Mouse (Mus musculus): Measurements from ENCODE around the gene Pak2.

Pak2 gene

DNA sequence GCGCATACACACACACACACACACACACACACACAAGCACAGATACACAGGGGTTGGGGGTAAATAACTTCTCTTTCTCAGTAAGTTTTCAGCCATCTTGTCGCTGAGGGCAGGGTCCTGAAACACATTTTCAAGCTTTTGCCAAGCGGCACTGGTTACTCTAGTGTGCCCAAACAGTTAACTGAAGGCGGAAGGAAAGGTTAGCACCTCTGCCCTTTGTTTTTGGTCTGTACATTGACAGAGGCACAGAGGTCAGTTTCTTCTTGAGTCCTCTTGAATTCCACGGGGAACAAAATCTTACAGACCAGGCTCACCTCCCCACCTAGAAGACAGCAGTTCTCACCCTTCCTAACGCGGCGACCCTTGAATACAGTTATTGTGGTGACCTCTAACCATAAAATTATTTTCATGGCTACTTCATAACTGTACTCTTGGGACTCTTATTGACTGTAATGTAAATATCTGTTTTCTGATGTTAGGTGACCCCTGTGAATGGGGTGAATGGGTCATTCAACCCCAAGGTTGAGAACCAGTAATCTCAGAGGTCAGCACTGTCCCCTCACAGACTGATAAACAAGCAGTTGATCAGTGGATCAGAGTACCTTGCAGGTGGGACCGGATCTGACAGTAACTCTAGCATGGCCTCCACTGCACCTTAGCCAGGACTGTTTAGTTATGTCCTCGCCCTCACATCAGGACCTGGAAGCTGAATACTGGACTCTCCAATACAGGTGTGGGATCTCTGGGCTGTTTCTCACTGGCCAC lies 70.4 kb downstream of the Pak2 start:
- in situ Hi-C loops (cut with MboI, MseI): no loop called here

DNA sequence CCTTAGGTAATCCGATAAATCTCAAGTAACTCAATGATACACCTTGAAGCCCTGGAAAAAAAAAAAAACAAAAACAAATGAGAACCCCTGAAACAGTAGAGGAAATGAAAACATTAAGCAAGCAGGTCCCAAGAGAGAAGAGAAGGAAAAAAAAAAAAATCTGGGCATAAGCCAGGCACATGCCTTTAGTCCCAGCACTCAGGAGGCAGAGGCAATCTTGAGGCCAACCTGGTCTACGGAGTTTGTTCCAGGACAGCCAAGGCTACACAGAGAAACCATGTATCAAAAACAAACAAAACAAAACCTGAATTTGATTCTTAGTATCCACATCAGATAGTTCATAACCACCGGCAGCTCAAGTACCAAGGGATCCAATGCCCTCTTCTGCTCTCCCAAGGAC lies 74.4 kb downstream of the Pak2 start:
- in situ Hi-C loops (cut with MboI, MseI): no loop called here

DNA sequence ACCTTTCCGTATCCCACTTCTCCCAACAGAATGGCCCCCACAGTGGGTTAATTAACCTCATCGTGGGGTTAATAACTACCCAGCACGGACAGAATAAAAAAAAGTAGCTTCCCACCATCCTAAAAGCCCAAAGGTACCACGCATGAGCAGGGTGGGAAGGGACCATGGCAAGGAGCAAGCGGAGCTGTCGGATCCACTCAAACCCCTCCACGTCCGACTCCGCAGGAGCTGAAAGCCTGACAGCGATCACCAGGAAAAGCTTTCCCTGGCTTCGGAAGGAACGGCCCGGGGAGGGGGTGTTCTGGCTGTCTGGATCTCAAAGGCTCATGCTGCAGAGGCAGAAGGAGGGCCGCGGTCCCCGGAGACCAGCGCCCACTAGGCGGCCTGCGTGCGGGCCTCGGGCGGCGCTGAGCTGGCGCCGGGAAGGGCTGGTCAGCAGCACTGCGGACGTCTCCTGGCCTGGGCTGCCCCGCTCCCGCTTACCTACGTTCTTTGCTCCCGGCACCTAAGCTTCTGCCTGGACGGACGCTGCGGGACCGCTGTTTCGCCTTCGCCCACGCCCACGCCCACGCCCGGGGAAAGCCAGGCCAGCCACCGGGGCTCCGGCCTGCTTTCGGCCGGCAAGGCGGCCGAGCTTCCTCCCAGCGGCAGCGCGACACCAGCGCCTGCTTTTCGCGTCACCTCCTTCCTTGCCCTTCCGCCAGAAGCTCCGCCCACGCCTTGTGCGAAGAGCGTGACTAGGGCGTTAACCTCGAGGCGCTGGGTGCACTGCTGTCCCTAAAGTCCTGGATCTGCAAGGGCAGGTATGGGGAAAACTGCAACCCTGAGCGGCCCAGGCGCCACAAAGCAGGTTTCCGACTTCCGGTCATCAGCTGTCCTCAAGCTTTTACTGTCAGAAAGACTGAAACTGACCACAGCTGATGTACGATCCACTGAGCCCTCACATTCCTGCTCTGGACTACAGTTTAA lies 76.3 kb downstream of the Pak2 start, which contains the start of gene Senp5:
Gene Senp5, minus strand, starts transcription at position 779 of the 969 bp plus-strand sequence.
- in situ Hi-C loops (cut with MboI, MseI): no loop called here

DNA sequence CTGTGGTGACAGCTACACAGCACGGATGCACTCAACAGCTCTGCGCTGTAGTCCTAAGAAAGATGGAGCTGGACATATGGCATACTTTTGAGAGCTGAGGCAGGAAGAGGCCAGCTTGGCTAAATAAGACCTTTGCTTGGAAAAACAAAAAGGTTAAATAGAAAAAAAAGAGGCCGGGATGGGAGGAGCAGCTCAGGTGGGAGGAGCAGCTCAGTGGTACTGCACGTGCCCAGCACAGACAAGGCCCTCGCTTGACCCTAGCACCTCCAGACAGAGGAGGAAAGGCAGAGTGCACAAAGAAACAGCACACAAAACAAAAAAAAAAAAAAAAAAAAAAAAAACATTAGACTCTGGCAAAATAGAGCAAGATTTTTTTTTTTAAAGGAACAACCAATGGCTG lies 82.8 kb downstream of the Pak2 start:
- in situ Hi-C loops (cut with MboI, MseI): no loop called here

DNA sequence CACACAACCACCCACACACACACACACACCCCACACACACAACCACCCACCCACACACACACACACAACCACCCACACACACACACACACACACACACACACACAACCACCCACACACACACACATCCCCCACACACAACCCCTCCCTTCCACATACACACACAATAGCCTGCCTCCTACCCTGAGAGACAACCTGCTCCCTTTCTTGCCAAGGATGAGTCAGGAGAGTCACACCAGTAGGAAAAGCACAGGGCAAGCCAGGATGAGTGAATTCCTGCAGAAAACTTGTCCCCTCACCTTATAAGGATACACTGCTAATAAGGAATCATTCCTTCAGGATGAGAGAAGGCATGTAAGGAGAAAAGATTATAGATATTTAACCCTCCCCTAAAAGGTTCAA lies 85.2 kb downstream of the Pak2 start:
- in situ Hi-C loops (cut with MboI, MseI): no loop called here

DNA sequence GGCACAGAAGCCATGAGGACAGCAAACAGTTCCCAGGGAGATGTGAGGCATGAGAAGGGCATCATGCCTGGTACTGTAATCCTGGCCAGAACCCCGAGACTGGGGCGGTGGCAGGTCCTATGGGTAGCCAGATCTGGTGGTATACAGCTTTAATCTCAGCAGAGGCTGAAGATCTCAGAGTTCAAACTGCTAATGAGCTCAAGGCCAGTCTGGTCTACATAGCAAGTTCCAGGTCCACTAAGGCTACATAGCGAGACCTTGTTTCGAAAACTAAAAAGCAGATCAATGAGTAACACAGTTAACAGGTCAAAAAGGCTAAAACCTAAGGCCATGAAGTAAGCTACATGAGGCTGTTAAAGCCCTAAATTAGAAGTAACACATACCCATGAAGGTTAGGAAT lies 85.9 kb downstream of the Pak2 start:
- in situ Hi-C loops (cut with MboI, MseI): no loop called here

DNA sequence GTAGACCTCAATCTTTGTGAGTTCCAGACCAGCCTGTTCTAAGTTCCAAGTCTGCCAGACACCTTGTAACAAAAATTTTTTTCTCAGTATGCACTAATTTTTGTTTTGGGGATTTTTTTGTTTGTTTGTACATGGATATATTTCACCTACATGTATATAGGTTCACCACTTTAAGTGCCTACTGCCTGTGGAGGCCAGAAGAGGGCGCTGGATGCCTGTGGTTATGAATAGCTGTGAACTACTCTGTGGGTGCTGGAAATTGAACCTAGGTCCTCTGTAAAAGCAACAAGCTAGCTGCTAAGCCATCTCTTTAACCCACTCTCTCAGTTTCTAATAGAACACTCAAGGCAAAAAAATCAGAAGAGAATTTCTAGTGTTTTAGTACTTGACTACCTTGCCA lies 87.1 kb downstream of the Pak2 start:
- in situ Hi-C loops (cut with MboI, MseI): no loop called here

DNA sequence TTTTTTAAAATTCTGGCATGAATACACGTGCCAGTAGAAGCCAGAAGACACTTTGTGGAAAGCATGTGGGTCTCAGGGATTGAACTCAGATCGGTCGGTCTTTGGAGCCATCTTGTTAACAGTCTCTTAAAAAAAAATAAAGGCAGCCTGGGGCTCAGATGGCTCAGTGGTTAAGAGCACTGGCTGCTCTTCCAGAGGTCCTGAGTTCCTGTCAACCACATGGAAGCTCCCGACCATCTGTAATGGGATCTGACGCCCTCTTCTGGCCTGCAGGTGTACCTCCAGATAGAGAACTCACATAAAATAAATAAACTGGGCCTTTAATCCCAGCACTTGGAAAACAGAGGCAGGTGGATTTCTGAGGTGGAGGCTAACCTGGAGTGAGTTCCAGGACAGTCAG lies 98.2 kb downstream of the Pak2 start:
- in situ Hi-C loops (cut with MboI, MseI): loop anchor here in 1 of 2 experiments (5.0 kb wide), 1 partner anchor 51 kb away; no protein-coding TSS in a partner anchor

DNA sequence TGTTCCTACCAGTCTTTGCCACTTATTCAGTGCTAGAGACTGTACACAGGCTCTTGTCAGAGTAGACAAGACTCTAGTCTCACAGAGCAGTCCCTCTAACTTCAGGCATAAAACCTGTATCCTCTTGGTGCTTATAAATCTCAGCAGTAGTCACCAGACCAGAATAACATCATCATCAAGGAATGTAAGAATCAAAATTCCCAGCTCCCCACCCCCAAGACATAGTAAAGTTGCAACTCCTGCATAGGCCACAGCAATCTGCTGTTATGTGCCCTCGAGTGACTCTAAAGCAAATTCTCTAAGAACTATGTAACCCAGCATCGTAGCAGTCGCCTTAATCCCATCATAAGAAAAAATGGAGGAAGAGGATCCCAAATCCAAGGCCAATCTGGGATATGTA lies 99.6 kb downstream of the Pak2 start:
- in situ Hi-C loops (cut with MboI, MseI): no loop called here

DNA sequence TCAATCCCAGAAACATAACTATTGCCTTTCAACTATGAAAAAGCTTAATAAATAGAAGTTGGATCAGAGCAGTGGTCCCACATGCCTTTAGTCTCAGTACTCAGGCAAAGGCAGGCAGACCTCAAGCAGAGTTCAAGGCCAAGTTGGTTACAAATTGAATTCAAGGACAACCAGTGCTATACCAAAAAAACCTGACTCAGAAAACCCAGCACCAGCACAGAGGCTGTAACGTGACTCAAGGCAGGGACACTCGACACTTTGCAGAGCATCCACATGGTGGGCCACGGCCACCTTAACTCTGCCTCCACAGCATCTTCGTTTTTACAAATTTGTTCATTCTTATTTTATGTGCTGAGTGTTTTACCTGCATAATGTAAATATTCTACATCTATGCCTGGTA lies 103.9 kb downstream of the Pak2 start:
- in situ Hi-C loops (cut with MboI, MseI): no loop called here
